Mouse (Mus musculus) small intestine, adult 2 months (tissue): ENCODE measurements around the gene Paox. TPM values are rescaled to one million over a fixed set of nuclear protein-coding genes. Genes with fewer than 3 reads are reported as not detected.

Experiments
- H3K27ac ChIP-seq: fragments of 200-500 bp; 2 replicates; pipeline ENCODE4 v1.5.1; 2012; ENCODE audit warnings: low read depth, low read length, control low read depth, inconsistent platforms; ENCODE audit not compliant: insufficient read depth
- H3K27me3 ChIP-seq: fragments of 200-500 bp; 2 replicates; pipeline ENCODE4 v1.6.1; 2012; ENCODE audit warnings: mild to moderate bottlenecking, moderate library complexity, low read length, inconsistent platforms; ENCODE audit not compliant: control insufficient read depth, insufficient read depth
- H3K36me3 ChIP-seq: fragments of 200-500 bp; 2 replicates; pipeline ENCODE4 v1.6.1; 2012; ENCODE audit warnings: mild to moderate bottlenecking, low read length, control low read depth, inconsistent platforms; ENCODE audit not compliant: control insufficient read depth, insufficient read depth
- H3K4me1 ChIP-seq: fragments of 200-500 bp; 2 replicates; pipeline ENCODE4 v1.6.1; 2012; ENCODE audit warnings: low read length, inconsistent platforms, mixed read lengths; ENCODE audit not compliant: control insufficient read depth, insufficient read depth, insufficient read length
- H3K4me3 ChIP-seq: fragments of 200-500 bp; 2 replicates; pipeline ENCODE4 v1.5.1; 2012; ENCODE audit warnings: low read depth, mild to moderate bottlenecking, control low read depth, inconsistent platforms, low read length, moderate library complexity
- CTCF ChIP-seq: fragments of 200-500 bp; IDR thresholded peaks from 2 replicates; pipeline ENCODE4 v1.5.1; 2012; ENCODE audit warnings: low read depth, mild to moderate bottlenecking, control low read depth, inconsistent platforms, low read length, moderate library complexity, mixed read lengths; ENCODE audit not compliant: insufficient replicate concordance, insufficient read length; ENCODE audit errors: extremely low read depth
- POLR2A ChIP-seq: fragments of 200-500 bp; IDR thresholded peaks from 2 replicates; pipeline ENCODE4 v1.6.1; 2012; ENCODE audit warnings: low read depth, mild to moderate bottlenecking, control low read depth, inconsistent platforms, low read length, moderate library complexity
- WGBS: fragments of 180-500 bp; shearing (Covaris S2); methylation state at CpG from one replicate; pipeline ENCODE4 v1.1.7; 2018; 5-methylcytosine and 5-hydroxymethylcytosine counted together
- polyA plus RNA-seq: library from polyadenylated mRNA; depleted of rRNA; stranded (reverse); fragments of >200 nt; gene quantifications from 2 replicates; pipeline ENCODE4 v1.2.3, GENCODE M21; 2012

The Paox gene
- polyA plus RNA-seq, 1 experiment, result 11.0 TPM

DNA sequence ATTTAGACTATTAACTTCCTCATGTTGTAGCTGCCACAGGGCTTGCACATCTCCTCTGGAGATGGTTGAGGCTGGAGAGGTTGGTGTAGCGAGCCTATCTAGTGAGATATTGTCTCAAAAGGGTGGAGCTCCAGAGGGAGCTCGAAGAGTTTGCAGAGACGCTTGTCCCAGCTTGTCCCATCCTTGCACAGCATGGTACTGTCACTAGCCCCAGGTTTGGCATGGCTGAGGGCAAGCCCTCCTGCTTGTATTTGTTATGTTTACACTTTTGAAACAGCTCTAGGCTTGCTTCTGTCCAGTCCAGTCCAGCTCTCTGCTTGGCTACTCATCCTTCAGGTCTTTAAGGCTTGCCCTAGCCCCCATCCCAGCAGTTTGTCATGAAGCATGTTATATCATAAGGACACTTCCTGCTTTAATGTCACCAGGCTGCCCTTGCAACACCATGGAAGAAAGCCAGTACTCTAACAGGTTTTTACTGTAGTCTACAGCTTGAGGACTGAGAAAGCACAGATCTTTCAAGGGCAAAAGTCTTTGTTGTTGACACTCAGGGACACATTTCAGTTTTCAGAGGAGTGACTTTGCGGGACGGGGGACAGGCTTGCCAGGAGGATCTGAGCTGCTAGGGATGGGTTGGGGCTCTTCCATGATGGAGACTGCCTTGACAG lies 19.6 kb downstream of the Paox start:
- no peak overlapping the region for H3K27ac ChIP-seq
- TF ChIP-seq POLR2A (no peak), CTCF (no peak)
- H3K4me3 ChIP-seq, result no peak overlapping the region
- peaks cover 5% of the 10 kb centered on the region; the same call in 1 of the 2 replicates for H3K4me1 ChIP-seq
- H3K27me3 ChIP-seq, result no peaks in the 10 kb centered on the region
- 88% methylated on average over 5 of the region's 5 CpGs for WGBS
- 0 out of 2 replicates have a peak, but pooled peaks cover 2% of the 10 kb centered on the region for H3K36me3 ChIP-seq

- WGBS, result 2% methylated on average over 39 of the region's 39 CpGs
- Histone ChIP-seq H3K27ac (peak within 1 kb of the TSS; percentile 60), H3K36me3 (no peaks in the 10 kb centered on the region), H3K4me3 (peak within 1 kb of the TSS; percentile 93), H3K27me3 (no peaks in the 10 kb centered on the region), H3K4me1 (peaks cover 5% of the 10 kb centered on the region; the same call in 1 of the 2 replicates)
- TF ChIP-seq POLR2A (peak; percentile 75), CTCF (no peak)
These were observed 21.8 kb downstream of the Paox start, which contains the start of gene Mtg1 for GRCm38 (mm10) chr7:140137135-140138020. Gene Mtg1 (plus strand): TSS chr7:140137564.

- peak overlapping the region; percentile 60 for H3K27ac ChIP-seq
- TF ChIP-seq CTCF (no peak), POLR2A (no peak)
- no peaks in the 10 kb centered on the region for H3K36me3 ChIP-seq
- peak overlapping the region; percentile 93 for H3K4me3 ChIP-seq
- peaks cover 5% of the 10 kb centered on the region; the same call in 1 of the 2 replicates for H3K4me1 ChIP-seq
- H3K27me3 ChIP-seq, result no peaks in the 10 kb centered on the region
- WGBS, result 0% methylated on average over 8 of the region's 8 CpGs
These were observed 22.4 kb downstream of the Paox start for GRCm38 (mm10) chr7:140138021-140138310.

DNA sequence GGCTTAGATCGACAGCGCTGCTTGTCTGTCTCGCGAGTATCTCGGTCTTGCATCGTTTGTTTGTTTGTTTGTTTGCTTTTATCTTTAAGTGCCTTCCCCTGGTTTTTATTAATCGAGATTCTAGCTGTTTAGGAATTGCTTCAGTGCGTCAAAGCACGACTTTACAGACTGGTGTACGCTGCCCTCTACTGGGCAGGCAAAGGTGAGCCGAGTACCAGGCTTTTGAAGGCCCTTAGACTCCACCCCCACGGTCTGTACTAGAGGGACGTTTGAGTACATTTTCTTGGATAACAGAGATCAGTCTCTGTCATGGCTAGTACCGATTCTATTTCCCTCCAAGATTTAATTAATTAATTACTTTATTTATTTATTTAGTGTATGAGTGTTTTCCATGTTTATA lies 25.8 kb downstream of the Paox start:
- TF ChIP-seq POLR2A (no peak), CTCF (peak; percentile 85; the same call in 1 of the 2 replicates)
- peaks cover 5% of the 10 kb centered on the region; the same call in 1 of the 2 replicates for H3K4me1 ChIP-seq
- H3K27me3 ChIP-seq, result no peaks in the 10 kb centered on the region
- peaks cover 2% of the 10 kb centered on the region; the same call in 1 of the 2 replicates for H3K36me3 ChIP-seq
- WGBS, result 4% methylated on average over 14 of the region's 14 CpGs
- no peak overlapping the region for H3K27ac ChIP-seq
- no peak overlapping the region for H3K4me3 ChIP-seq

GRCm38 (mm10) chr7:140144550-140144949 lies 29.0 kb downstream of the Paox start:
- TF ChIP-seq POLR2A (no peak), CTCF (no peak)
- Histone ChIP-seq H3K4me3 (no peak overlapping the region), H3K36me3 (peaks cover 6% of the 10 kb centered on the region; the same call in 1 of the 2 replicates), H3K27ac (no peak overlapping the region), H3K27me3 (no peaks in the 10 kb centered on the region), H3K4me1 (no peaks in the 10 kb centered on the region)
- WGBS, result 94% methylated on average over 4 of the region's 4 CpGs

DNA sequence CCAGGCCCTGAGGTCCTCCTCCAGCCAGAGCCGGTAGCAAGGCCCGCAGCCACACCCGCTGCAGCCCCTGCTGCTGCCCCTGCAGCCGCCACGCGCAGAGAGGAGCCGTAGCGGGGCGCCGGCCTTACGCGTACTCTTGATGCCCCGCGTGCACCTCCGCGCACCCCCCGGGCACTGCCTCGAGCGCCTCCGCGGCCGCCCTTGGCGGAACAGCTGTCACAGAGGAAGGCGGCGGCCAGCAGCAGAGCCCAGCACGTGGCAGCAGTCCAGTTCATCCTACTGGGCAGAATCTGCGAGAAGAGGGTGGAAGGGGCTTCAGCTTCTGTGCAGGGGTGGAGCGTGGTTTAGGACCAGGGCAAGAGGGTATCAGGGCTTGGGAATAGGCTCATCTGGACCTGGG lies 37.8 kb downstream of the Paox start:
- H3K4me3 ChIP-seq, result no peak overlapping the region
- H3K4me1 ChIP-seq, result no peaks in the 10 kb centered on the region
- peaks cover 4% of the 10 kb centered on the region; the same call in 1 of the 2 replicates for H3K36me3 ChIP-seq
- WGBS, result 7% methylated on average over 28 of the region's 28 CpGs
- TF ChIP-seq CTCF (no peak), POLR2A (no peak)
- peaks cover 16% of the 10 kb centered on the region for H3K27me3 ChIP-seq
- H3K27ac ChIP-seq, result no peak overlapping the region

GRCm38 (mm10) chr7:140153829-140154217 lies 38.2 kb downstream of the Paox start:
- Histone ChIP-seq H3K27ac (no peak overlapping the region), H3K4me1 (no peaks in the 10 kb centered on the region), H3K36me3 (peaks cover 4% of the 10 kb centered on the region; the same call in 1 of the 2 replicates), H3K4me3 (no peak overlapping the region), H3K27me3 (peaks cover 16% of the 10 kb centered on the region)
- 30% methylated on average over 4 of the region's 4 CpGs for WGBS
- no peak for TF ChIP-seq POLR2A
- TF ChIP-seq CTCF, result no peak
